Mouse (Mus musculus) WW6 (cell line): ENCODE measurements around the gene Tmem202.

Source experiments
- DNase-seq: peaks from one replicate; pipeline ENCODE4 v3.0.0-alpha.2; 2013; ENCODE audit warnings: low read depth, low spot score

Tmem202 gene

DNA sequence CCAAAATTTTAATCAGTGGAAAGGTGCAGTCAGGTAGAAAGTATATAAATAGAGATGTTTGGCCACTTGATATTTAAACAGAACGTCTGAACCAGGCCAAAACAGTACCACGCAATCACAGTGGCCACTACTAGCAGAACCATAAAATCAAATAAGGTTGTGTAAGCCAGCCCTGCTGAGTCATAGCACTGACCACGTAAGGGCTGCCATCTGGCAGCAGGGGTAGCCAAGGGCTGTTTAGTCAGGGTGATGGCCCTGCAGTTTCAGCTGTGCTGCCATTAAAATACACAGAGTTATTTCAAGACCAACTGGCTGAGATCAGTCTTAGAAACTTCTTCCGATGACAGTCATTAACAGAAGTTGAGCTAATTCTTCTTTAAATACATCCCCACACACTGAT, 5.8 kb downstream of the Tmem202 start:
- DNase-seq: no peak

DNA sequence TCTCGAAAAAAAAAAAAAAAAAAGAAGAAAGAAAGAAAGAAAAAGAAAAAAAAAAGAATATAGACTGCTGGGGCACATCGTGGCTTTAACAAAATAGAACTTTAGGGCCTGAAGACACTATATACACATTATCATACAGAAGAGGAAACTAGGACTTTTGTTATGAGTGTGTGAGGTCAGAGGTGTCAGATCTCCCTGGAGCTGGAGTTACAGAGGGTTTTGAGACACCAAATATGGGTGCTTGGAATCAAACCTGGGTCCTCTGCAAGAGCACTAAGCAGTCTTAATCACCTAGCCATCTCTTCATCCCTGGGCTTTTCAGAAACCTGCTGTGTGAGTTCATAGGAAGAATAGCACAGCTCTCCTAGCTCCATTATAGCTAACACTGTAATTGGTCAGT, 6.2 kb downstream of the Tmem202 start:
- no peak for DNase-seq

DNA sequence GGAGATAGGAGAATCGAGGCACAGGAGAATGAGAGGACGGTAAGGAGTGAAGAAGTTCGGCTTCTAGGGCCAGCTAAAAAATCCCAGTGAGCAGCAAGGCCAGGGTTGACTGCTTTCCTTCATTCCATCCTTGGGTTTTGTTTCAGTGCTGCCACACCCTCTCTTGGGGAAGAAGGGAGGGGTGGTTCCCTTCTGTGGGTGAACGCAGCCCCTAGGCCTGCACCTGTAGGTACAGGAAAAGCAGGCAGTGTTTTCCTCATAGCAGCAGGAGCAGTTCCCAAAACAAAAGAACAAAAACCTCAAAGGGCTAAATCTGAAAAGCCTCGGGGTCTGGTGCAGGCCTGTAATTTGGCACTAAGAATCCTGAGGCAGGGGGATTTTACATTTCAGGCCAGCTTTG, 8.0 kb downstream of the Tmem202 start:
- DNase-seq: no peak

DNA sequence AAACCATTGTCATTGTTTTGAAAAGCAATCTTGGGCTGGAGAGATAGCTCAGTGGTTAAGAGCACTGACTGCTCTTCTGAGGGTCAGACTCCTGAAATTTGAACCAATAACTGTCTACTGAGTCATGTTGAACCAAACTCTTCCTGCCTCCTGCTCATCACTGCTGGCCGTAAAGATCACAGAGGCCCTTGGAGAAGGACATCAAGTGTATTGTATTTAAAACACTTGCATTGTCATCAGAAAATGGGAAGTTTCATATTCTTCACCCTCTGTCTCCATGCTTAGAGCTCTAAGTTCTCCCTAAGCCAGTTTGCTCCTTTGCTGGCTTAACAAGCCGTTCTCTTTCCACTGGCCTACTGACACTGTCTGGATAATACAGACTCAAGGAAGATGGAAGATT, 11.4 kb downstream of the Tmem202 start:
- no peak for DNase-seq

DNA sequence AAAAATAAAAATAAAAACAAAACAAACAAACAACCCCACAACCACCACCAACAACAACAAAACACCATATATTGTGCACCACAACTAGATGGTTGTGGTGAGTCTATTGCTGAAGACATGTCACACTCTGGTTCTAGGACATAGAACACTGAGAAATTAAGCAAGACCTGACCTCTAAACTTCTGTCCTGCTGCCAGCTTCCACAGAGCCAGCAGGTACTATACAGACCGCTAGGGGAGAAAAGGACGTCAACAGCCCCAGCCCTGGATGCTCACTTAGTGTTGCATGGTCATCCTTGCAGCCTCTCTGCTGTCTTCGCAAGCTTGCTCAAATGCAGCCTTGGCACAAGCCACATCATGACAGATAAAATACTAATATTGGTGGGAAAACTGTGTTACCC, 12.1 kb downstream of the Tmem202 start:
- DNase-seq: no peak

DNA sequence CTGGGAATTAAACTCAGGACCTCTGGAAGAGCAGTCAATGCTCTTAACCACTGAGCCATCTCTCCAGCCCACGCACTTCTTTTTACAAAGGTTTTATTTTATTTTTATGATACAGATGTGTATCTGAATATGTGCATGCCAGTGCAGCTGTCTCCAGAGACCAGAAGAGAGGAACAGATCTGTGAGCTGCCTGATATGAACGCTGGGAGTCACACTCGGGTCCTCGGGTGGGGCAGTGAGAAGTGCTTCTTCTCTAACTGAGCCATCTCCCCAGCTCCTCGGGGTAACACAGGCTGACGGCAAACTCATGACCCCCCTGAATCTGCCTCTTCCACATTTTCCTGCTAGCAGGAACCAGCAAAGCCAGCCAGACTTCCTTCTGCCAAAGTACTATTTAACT, 12.9 kb downstream of the Tmem202 start:
- no peak for DNase-seq

DNA sequence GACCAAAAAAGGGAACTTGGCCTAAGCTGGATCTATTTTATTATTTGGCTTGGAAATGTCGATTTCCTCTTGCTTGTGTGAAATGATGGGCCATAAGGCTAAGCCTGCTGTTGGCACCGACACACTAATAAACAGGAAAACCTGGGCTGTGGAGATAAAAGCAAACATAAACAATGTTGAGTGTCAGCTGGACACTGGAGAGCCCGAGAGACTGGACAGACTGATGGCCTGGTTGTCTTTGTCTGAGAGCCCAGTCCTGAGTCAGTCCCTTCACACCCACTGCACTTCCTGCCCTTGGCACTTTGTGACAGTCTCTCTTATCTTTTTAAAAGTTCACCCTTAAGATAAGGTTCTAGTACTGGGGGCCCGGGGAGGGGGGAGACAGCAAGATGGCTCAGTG, 16.7 kb downstream of the Tmem202 start:
- no peak for DNase-seq

DNA sequence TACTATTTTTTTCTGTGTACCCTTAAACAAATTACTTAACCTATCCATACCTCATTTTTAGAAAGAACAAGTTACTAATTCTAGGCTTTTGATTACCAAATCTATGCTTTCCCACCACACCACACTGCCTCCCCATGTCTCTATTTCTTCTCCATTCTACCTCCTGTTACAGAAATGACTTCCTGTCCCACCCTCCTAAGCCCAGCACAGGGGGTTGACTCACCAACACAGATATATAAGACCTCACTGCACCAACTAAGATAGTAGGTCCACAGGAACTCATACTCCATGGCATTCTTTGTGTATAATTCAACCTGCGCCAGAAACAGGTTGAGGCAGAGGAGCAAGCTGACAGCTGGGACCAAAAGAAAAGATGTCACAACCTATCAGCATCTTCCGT, 20.3 kb downstream of the Tmem202 start:
- DNase-seq: no peak

DNA sequence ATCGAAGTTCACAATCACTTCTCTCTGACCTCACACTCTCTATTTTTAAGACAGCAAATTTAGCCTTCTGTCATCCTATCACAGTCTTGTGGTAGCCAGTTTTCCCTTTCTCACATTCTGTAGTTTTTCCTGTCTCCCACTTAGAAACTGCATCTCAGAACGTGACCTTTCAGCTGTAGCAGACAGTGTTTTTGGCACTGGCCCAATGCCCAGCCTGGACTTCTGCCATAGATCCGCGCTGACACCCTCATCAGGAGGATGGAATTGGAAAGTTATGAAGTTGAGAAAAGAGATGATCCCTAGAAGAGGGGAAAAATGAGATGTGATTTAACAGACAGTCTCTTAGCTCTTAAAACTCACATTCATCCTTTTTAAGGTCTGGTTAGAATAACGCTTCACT, 20.7 kb downstream of the Tmem202 start:
- DNase-seq: no peak

DNA sequence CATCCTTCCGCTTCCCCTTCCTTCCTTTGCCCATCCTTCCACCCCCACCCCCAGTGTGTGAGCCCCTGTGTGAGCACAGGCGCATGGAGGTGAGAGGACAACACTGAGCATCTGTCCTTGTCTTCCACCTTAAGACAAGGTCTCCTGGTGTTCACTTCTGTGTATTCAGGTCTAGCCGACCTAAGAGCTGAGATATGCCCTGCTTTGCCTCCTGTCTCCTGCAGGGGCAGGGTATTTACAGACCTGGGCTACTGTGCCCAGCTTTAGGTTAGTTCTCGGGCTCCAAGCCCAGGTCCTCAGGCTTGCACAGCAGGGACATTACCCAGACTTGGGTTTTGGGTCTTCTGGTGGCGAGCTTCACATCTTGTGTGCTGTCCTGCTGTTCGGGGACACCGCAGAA, 22.5 kb downstream of the Tmem202 start:
- no peak for DNase-seq

DNA sequence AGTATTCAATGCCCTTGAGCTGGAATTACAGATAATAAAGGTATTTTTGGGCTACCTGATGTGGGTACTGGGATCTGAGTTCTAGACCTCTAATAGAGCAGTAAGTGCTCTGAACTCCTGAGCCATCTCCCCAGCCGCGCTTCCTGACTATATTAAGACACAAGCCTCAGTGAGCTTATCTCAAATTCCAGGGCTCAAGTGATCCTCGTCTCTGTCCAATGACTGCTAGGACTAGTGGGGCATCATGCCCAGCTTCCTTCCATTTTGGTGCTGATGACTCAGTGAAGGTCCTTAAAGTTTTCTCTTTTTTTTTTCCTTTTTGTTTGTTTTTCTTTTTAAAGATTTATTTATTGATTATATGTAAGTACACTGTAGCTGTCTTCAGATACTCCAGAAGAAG, 24.6 kb downstream of the Tmem202 start:
- DNase-seq: no peak

DNA sequence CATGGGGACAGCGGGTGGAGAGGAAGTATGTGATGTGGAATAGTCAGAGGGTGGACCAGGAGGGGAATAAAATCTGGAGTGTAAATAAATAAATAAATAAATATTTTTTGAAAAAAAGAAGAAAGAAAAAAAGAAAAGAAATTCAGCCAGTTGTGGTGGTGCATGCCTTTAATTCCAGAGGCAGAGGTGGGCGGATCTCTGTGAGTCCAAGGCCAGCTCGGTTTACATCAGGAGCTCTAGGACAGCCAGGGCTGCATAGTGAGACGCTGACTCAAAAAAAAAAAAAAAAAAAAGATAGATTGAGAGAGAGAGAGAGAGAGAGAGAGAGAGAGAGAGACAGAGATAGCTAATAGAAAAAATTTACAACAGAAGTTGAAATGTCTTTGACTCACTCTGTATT, 27.3 kb downstream of the Tmem202 start:
- no peak for DNase-seq

DNA sequence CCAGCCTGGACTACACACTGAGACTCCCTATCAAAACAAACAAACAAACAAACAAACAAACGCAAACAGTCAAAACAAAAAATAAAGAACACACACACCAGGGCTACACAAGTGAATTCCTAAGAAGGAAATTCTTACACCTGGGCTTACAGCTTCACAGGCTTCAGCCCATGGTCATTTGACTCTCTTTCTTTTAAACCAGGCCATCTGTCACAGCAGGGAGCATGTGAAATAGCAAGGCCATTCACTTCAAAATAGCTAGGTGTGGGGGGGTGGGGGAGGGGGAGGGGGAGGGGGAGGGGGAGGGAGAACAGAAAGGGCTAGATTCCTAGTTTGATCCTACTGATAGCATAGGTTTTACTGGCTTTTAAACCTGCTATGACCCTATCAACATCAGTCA, 31.5 kb downstream of the Tmem202 start:
- no peak for DNase-seq

DNA sequence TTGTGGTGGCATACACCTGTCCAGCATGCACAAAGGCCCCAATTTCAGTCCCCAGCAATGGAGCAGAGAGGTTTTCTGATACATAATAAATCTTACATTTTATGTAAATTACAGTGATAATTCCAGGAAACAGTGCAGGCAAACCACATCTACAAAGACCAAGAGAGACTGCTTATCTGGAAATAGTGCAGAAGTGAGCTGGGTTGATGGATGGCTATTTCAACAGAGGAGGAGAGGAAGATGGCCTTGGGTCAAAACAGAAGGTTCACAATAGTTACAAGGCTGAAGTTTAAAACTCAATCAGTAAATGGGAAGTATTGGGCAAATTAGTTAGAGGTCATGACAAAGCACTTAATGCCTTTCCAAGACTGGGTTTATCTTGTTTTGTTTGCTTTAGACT, 52.3 kb downstream of the Tmem202 start:
- DNase-seq: no peak

DNA sequence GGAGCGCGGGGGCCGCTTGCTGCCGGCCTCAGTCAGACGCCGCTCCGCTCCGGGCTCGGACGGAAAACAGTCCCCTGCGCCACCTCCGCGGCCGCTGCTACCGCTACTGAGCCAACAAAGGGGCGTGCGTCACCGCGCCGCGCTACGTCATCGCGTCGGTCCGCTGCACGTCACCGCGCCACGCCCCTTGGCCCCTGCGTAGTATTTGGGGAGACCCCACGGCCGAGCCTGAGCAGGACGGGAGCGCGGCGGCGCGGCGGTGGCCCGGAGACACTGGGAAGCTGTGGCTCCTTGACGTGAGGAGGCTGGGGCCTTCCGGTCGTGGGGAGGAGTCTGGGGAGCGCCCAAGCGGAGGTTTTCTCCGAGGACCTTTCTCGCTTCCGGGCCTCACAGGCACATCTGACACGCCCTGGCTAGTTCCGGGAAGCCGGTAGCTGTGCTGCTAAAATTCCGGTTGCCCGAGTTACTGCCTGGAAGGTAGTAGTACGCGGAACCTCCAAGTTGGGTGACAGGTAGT, 53.0 kb downstream of the Tmem202 start, which contains the start of gene Arih1:
Gene Arih1, minus strand, starts transcription at position 70 of the 517 bp plus-strand sequence.
- DNase-seq: peak; percentile 93

DNA sequence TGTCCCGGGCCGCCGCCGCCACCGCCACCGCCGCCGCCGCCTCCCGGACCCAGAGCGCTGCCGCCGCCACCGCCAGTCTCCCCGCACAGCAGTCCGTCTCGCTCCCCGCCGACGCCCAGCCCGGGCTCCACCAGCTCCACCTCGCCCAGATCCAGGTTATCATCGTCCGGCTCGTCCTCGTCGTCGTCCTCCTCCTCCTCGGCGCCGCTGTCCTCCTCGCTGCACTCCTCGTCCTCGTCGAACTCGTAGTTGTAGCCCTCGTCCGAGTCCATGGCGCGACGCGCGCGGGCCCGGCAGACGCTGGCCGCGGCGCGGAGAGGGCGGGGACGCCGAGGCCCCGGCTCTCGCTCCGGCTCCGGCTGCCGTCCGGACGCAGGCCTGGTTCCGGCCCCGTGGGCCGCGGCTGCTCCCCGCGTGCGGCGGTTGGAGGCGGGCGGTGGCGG, 53.5 kb downstream of the Tmem202 start:
- DNase-seq: peak; percentile 11

DNA sequence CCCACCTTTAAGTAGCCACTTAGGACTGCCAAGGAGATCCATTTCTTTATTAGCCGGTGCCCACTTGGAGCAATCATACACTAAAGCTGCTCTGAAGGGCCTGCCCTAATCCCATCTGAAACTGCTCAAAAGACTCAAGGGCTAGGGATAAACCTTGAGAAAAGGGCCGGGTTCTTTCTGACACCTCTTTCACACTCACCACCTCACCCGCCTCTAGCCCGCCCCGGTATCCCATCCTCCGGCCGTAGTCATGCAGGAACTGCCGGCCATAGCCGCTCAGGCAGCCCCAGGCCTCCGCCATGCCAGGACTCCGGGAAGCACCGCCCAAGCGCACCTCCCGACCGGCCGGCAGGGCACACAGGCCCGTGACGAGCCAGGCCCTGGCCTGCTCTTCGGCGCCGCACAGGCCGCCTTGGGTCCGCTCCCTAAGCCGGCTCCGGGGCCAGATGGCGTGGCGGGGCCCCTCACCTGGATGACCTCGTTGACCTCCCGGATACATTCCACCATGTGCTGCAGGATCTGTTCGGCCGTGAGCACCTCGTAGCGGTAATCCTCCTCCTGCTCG, 54.1 kb downstream of the Tmem202 start:
- DNase-seq: peak; percentile 20

DNA sequence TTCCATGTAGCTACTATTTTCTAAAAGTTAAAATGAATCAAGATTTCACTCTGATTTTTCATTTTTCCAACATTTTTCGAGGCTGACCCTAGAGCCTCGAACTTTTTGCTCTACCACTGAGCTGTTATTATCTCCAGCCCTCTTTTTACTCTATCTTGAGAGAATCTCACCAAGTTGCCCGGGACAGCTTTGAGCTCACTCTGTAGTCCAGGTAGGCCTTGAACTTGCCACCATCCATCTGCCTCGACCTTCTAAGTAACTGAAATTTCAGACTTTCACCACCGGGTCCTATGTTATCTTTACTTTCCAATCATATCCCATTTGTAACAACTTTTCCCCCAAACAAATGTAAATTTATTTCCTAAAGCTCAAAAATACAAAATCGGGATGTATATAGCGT, 54.9 kb downstream of the Tmem202 start:
- no peak for DNase-seq

DNA sequence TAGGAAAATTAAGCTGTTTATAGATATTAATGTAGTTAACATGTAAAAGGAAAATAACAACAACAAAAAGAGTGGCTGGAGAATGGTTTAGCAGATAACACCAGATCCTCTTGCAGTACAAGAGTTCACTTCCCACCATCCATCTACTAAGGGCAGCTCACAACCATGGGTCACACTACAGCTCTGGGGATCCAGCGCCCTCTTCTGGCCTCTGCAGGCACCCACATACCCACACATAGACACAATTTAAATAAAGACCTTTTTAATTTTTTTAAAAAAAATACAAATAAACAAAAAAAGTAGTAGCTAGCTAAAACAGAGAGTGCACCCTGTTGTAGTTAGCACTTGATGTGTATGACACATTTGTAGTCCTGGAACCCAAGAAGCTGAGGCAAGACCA, 57.2 kb downstream of the Tmem202 start:
- peak; percentile 20 for DNase-seq

DNA sequence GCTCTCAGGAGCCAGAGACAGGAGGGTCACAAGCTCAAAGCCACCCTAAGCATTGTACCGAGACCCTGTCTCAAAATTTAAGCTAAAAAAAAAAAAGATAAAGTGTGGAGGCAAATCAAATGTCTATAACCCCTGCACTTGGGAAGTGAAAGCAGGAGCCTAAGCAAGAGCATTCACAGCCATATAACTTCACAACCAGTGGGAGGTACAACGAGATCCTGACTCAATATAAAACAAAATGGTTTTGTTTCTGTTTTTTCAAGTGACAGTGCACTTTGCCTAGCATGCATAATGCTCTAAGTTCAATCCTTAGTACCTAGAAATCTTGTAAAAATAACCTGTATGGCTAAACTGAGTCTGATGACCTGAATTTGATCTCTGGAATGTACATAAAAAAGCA, 63.0 kb downstream of the Tmem202 start:
- no peak for DNase-seq

DNA sequence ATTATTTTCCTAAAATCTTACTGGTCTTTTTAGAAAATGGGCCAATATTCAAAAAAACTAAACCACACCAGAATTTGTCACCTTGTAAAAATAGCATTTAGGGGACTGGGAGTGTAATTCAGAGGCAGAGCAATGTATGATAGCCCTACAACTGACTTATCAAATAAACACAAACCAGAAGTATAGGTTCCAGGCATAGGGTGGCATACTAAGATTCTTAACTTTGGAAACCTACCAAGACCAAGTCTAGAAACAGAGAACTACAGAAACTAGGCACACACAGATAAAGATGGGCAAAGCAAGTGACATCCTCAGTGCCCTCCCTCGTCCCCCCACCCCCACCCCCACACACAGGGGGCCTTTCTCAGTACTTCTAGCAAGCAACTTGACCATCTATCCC, 64.8 kb downstream of the Tmem202 start:
- DNase-seq: no peak

DNA sequence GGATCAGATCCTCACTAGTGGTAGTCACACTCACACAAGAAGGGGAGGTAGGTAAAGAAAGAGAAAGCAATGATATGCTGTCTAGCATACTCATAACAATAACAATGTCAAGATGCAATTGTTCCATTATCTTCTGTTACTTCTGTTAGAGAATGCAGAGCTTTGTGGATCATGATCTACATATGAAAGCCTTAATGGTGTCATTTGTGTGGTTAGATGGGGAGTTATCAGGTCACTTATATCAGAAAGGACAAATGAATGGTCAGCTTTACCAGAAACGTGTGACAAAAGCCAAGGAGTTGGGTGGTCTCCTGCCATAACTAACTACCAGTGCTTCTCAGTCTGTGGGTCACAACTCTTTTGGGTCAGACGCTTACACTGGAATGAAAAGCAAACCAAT, 66.5 kb downstream of the Tmem202 start:
- no peak for DNase-seq

DNA sequence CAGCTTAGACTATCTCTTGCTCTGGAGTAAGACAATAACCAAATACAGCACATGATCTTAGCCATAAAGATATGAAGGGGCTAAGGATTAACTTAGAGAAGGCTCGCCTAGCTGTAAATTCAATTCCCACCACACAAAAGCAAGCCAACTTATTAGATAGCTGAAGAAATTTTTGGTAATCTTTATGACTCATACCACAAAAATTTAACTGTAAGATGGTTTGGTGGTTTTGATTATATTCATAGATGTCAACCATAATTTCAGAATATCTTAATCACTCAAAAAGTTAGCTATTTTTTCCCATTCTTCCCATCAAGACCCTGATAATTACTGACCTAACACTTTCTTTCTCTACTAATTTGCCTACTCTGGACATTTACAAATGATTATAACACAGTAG, 70.2 kb downstream of the Tmem202 start:
- DNase-seq: no peak
